Mouse (Mus musculus): Measurements from ENCODE around the gene Pde11a.

The Pde11a gene

GRCm38 (mm10) chr2:76049529-76049928, 289.0 kb downstream of the Pde11a start:
- DNase-seq, result no peak

GRCm38 (mm10) chr2:76047740-76048139, 290.8 kb downstream of the Pde11a start:
- DNase-seq, result no peak

- no peak for DNase-seq
These were observed 296.4 kb downstream of the Pde11a start for GRCm38 (mm10) chr2:76042210-76042609.

GRCm38 (mm10) chr2:76040116-76040515, 298.5 kb downstream of the Pde11a start:
- no peak for DNase-seq

GRCm38 (mm10) chr2:76030080-76030479, 308.5 kb downstream of the Pde11a start:
- no peak for DNase-seq

GRCm38 (mm10) chr2:76029081-76029901, 309.3 kb downstream of the Pde11a start:
- peak; percentile 13 for DNase-seq

- DNase-seq, result no peak
These were observed 321.7 kb downstream of the Pde11a start for GRCm38 (mm10) chr2:76016890-76017289.

GRCm38 (mm10) chr2:76016136-76016535, 322.4 kb downstream of the Pde11a start:
- DNase-seq, result no peak

GRCm38 (mm10) chr2:76015460-76015859, 323.1 kb downstream of the Pde11a start:
- no peak for DNase-seq

- no peak for DNase-seq
These were observed 323.9 kb downstream of the Pde11a start for GRCm38 (mm10) chr2:76014659-76015058.

- no peak for DNase-seq
These were observed 332.4 kb downstream of the Pde11a start for GRCm38 (mm10) chr2:76006194-76006593.

- DNase-seq, result no peak
These were observed 335.7 kb downstream of the Pde11a start for GRCm38 (mm10) chr2:76002899-76003298.

GRCm38 (mm10) chr2:76001392-76001791, 337.2 kb downstream of the Pde11a start:
- peak; percentile 75 for DNase-seq

GRCm38 (mm10) chr2:75999636-76000035, 338.9 kb downstream of the Pde11a start:
- no peak for DNase-seq

- DNase-seq, result no peak
These were observed 339.9 kb downstream of the Pde11a start for GRCm38 (mm10) chr2:75998692-75999091.

- no peak for DNase-seq
These were observed 340.8 kb downstream of the Pde11a start for GRCm38 (mm10) chr2:75997726-75998125.

- no peak for DNase-seq
These were observed 343.7 kb downstream of the Pde11a start for GRCm38 (mm10) chr2:75994841-75995240.

GRCm38 (mm10) chr2:75991581-75992205, 346.9 kb downstream of the Pde11a start:
- DNase-seq, result peak; percentile 50

- DNase-seq, result peak; percentile 89
These were observed 347.6 kb downstream of the Pde11a start for GRCm38 (mm10) chr2:75990885-75991539.

- no peak for DNase-seq
These were observed 348.9 kb downstream of the Pde11a start for GRCm38 (mm10) chr2:75989694-75990093.

- no peak for DNase-seq
These were observed 349.7 kb downstream of the Pde11a start for GRCm38 (mm10) chr2:75988779-75989363.

- no peak for DNase-seq
These were observed 350.2 kb downstream of the Pde11a start for GRCm38 (mm10) chr2:75988378-75988777.

- no peak for DNase-seq
These were observed 350.8 kb downstream of the Pde11a start for GRCm38 (mm10) chr2:75987739-75988138.

Measured in lung, postnatal 10 days (tissue).